Mouse (Mus musculus): ENCODE data around the gene Dctn5. TPM values are rescaled to one million over a fixed set of nuclear protein-coding genes. Genes with fewer than 3 reads are reported as not detected.
"Not testable (repeated sequence)": the region's sequence is repeated elsewhere in the genome, so short reads cannot be mapped to it uniquely, and the experiment has no call there.

Dctn5 gene
- 83.0 and 88.3 TPM in 2 replicates for total RNA-seq (2017)

DNA sequence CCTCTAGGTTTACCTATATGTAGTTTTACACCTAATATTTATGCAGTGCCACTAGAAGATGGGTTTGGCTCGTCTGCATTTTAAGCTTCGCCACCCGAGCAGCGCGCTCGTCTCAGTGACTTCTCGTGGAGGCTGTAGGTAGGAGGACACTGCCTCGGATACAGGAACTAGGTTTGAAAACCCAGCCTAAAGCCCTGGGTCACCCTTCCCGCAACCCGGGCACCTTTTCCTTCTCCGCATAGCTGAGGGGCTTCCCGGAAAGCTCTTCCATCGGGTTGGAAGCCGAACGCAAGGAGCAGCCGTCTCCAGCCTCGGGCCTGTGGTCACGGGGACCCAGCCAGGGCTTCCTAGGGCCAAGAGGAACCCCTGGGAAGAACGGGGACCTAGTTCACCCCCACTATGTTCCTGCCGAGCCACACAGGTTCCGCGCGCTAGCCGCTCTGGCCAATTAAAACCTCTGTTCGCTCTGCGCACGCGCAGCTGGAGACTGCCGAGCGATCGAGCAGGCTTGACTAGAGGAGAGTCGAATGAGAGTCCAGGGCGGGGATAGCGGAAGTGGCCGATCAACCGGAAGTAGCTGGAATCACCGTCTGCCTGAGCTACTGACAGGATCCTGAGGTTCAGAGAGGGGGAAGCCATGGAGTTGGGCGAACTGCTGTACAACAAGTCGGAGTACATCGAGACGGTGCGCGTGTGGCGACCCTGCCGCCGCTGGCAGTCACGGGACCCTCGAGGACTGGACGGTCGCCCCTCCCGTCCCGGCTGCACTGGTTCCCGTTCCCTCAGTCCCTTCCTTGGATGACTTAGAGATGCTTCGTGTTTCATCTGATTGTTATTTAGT lies at the start of gene Dctn5, which contains the start of gene Palb2:
TSS of gene Dctn5 (plus strand) at position 545 of the 841 bp plus-strand sequence.
TSS of gene Palb2 (minus strand) at position 489 of the 841 bp plus-strand sequence.
- peak; percentile 98 for ATAC-seq (ENCODE audit: extremely low read depth, insufficient number of reproducible peaks, low FRiP score, poor library complexity, severe bottlenecking)

DNA sequence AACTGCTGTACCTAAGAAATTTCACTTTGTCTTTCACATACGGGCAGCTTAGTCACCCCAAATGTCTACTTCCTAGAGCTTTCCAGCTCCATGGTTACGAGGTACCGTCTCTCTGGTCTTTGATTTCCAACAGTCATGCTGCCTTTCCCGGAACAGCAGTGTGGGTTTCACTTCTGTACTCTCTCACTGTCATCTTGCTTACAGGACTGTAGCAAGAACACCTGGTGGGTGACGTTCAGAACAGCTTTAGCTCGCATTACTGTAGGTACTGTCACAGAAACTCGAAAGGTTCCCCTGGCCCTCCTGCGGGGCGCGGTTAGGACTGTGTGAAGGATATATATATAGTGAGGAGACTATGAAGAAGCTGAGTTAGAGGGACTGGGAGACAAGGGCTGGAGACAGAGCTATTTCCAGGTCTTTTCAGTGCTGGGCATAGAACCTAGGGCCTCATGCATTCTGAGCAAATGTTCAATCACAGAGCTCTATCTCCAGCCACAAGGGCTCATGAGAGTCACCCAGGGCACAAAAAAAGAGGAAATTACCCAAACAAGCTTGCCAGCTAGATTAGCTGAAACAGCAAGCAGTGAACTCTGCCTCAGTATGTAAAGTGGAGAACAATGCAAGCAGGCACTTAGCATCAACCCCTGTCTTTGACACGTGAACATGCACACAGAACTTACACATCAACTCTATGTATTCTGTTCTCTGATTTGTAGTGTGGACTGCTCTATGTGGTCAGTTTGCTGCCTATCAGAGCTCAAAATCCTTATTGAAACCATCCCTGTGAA lies 45.5 kb upstream of the Dctn5 start:
- ATAC-seq (ENCODE audit: extremely low read depth, insufficient number of reproducible peaks, low FRiP score, poor library complexity, severe bottlenecking): peak; percentile 41; the same call in 1 of the 2 replicates

DNA sequence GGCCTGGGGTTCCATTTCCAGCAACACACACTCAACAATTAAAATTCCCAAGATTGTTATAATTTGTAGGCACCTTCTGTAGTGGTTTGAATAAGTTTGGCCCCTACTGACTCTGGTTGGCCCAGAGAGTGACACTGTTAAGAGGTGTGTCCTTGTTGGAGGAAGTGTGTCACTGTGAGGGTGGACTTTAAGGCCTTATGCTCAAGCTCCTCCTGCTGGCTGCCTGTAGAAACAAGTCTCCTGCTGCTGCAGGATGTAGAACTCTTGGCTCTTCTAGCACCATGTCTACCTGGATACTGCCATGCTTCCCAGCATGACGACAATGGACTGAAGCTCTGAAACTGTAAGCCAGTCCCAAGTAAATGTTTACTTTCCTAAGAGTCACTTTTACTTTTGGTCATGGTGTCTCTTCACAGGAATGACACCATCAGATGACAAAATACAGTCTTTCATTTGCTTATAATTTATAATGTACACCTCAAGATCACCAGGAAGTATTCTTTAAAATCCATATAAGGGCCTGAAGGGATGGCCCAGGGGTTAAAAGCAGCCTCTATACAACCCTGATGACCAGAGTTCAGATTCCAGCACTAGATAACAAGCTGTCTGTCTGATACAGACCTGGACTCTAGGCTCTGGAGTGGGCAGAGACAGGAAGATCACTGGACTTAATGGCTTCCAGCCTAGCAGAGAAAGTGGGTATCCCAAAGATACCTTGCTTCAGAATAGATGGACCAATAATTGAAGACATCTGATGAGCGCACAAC lies 38.1 kb upstream of the Dctn5 start:
- no peak for ATAC-seq (ENCODE audit: extremely low read depth, insufficient number of reproducible peaks, low FRiP score, poor library complexity, severe bottlenecking)

DNA sequence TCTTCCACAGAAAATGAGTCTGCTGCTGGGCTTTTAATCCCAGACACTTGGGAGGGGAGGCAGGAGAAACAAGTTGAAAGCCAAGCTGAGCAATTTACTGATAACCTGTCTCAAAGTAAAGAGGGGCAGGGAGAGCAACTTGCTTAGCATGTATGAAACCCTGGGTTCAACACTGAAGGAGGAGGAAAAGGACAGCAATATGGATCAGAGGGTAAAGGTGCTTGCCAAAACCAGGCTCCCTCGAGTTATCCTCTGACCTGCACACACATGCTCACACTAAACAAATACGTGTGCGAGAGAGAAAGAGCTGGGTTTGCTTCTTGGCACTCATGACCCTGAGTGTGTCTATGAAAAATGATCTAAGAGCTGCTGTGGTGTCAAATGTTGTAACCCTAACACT lies 34.8 kb upstream of the Dctn5 start:
- ATAC-seq (ENCODE audit: extremely low read depth, insufficient number of reproducible peaks, low FRiP score, poor library complexity, severe bottlenecking): no peak

DNA sequence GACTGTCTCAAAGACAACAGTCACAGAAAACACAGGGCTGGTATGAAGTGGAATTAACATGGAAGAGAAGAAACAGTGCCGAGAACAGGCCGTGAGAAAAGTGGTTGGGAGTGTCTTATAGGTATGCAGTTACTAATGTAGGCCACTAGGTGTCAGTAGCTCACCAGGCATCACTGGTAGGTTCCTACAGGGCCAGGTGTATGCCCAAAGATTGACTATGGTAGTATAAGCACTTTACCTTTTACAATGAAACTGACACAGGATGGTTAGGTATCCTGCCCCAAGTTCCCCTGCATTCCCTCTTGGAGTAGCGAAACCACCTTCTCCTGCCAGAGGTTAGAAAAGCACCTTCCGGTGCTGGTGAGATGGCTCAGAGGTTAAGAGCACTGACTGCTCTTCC lies 33.6 kb upstream of the Dctn5 start:
- ATAC-seq (ENCODE audit: extremely low read depth, insufficient number of reproducible peaks, low FRiP score, poor library complexity, severe bottlenecking): peak; percentile 78

DNA sequence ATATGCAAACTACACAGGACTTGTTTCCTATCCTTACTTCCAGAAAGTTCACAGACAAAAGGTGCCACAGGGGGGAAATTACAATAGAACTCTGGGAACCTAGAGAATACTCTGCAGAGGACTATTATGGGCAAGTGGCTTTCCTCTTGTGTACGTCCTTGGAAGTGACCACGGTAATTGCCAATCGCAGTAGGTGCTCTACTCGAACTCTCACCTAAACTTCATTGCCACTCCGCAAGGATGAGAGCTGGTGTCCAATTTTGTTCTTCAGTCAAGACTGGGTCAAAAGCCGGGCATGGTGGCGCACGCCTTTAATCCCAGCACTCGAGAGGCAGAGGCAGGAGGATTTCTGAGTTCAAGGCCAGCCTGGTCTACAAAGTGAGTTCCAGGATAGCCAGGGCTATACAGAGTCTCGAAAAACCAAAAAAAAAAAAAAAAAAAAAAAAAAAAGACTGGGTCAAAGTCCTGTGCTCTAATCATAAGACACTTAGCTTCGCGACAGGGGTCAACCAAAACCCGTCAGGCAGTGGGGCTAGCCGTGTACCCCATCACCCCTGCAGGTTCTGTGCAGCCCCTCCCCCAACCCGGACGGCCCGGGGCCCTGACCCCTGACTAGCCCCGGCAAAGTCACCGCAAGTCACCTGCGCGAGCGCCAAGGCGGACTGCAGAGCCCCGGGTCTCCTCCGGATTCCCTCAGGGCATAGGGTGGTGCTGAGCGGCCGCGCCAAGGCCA lies 31.7 kb upstream of the Dctn5 start:
- not testable (repeated sequence) for ATAC-seq (ENCODE audit: extremely low read depth, insufficient number of reproducible peaks, low FRiP score, poor library complexity, severe bottlenecking)

DNA sequence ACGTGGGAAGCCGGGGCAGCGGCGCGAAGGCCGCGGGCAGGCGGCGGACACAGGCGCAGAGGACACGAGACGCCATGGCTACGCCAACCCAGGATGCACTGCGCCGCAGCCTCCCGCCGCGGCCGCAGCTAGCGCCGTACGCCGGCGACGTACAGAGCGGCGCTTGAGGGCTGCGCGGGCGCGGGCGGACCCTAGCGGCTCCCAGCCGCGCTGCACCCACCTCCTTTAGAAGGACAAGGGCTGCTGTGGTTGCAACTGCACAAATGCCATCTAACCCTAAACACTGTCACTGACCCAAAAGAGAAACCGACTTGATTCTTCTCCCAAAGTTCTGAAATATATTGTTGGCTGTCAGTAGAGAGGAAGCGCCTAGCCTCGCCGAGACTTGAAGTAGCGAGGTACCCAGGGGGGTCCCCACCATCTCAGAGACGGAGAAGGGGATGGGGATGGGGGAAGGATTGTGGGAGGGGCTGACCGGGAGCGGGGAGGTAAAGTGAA lies 31.0 kb upstream of the Dctn5 start, which contains the start of gene Ndufab1:
TSS of gene Ndufab1 (minus strand) at position 140 of the 498 bp plus-strand sequence.
- peak; percentile 92 for ATAC-seq (ENCODE audit: extremely low read depth, insufficient number of reproducible peaks, low FRiP score, poor library complexity, severe bottlenecking)

DNA sequence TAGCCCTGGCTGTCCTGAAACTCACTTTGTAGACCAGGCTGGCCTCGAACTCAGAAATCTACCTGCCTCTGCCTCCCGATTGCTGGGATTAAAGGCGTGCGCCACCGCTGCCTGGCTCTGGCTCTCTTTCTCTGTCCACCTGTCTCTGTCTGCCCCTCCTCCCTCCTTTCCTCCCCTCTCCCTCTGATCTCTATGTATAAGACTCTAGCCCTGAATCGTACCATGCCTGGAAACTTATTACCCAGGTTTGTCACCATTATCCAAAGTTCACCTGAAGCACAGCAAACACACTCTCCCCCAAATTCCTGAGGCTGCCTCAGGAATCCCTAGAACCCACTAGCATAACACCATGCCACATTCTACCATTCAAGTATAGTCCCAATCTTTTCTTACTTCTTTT lies 24.6 kb upstream of the Dctn5 start:
- ATAC-seq (ENCODE audit: extremely low read depth, insufficient number of reproducible peaks, low FRiP score, poor library complexity, severe bottlenecking): no peak

DNA sequence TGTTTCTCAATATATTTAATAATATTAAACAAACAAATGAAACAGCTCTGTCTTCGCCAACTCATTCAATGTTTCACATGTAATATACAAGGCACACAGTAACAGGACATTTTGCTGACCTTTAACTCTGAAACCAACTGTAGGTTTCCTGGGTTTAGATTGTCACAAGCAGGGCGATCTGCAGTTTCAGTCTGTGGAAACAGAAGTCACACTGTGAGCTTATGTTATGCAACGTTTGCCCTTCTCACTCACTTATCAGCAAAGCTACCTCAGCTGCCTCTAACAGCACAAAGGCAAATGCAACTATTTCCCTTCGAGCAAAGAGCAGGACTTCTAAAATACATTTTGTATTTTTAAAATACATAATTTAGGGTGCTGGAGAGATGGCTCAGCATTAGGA lies 9.3 kb upstream of the Dctn5 start:
- no peak for ATAC-seq (ENCODE audit: extremely low read depth, insufficient number of reproducible peaks, low FRiP score, poor library complexity, severe bottlenecking)

DNA sequence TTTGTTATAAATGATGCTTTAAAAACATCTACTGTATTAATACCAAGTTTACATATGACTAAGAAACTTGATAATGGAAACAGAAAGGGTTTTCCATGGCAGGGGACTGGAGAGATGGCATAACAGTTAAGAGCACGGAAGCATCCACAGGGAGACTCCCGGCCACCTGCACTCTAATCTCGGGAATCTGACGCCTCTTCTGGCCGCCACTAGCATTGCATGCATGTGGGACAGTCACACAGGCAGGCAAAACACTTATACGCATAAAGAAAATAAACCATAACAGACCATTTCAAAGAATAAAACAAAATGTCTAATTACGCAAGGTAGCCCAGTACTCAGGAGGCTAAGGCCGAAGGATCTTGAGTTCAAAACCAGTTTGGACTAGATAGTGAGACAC lies 7.2 kb upstream of the Dctn5 start:
- no peak for ATAC-seq (ENCODE audit: extremely low read depth, insufficient number of reproducible peaks, low FRiP score, poor library complexity, severe bottlenecking)

DNA sequence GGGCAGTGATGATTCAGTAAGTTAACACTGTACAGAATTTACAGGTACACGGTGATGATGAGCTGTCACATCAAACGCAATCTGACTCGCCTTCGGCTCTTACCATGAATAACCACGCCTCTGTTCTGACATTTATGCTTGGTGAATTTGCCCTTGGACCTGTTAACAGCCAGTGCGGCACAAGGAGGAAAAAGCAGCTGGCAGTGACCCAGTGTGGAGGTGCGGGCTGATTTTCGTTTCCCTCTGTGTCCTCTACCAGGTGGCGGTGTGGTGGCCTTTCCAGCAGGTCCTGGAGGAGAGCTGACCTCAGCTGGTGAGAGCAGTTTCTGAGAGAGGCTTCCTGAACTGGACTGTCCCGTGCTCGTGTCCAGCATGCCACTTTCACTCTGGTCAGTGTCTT lies 5.9 kb upstream of the Dctn5 start:
- ATAC-seq (ENCODE audit: extremely low read depth, insufficient number of reproducible peaks, low FRiP score, poor library complexity, severe bottlenecking): no peak

DNA sequence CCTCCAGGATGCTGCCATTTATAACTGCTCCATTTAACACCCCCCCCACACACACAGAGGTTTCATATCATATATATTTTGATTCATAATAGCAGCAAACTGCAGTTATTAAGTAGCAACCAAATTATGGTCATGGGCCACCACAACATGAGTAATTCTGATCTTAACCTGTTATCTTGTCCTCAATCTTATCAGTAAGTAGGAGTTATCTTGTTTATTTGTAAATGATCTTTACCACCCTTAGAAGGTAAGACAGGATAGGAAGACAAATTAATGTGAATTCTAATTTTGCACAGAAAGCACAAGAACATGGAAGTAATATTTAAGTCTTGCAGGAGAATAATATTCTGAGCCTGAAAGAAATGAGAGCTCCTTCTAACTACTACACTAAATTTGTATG lies 1.0 kb upstream of the Dctn5 start:
- no peak for ATAC-seq (ENCODE audit: extremely low read depth, insufficient number of reproducible peaks, low FRiP score, poor library complexity, severe bottlenecking)

DNA sequence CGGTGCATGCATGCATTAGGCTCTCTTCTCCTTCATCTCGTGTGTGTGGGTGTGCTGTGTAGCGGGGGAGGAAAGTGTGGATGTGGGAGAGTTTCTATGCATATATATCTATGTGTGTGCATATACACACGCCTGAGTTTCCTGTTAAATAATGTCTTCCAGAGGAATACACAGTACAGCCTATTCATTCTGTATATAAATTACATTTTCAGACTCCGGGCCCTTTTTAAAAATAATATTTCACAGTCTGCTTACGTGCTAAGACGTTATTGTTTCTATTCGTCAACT lies 441 bp downstream of the Dctn5 start:
- ATAC-seq (ENCODE audit: extremely low read depth, insufficient number of reproducible peaks, low FRiP score, poor library complexity, severe bottlenecking): no peak

DNA sequence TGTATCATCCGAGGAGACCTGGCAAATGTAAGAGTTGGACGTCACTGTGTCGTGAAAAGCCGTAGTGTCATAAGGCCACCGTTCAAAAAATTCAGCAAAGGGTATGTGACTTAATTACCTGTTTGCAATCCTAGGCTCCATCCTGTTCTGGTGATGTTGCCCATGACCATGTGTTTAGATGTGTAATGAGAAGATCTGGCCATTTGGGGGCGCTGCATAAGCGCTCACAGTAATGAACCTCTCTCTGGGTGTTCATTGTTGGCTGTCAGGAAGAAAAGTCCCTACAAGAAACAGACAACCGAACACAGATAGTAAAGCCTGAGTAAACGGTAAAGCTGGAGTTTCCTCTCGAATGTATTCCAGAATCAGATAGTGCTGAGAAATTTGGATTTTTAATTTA lies 2.2 kb downstream of the Dctn5 start:
- ATAC-seq (ENCODE audit: extremely low read depth, insufficient number of reproducible peaks, low FRiP score, poor library complexity, severe bottlenecking): no peak

DNA sequence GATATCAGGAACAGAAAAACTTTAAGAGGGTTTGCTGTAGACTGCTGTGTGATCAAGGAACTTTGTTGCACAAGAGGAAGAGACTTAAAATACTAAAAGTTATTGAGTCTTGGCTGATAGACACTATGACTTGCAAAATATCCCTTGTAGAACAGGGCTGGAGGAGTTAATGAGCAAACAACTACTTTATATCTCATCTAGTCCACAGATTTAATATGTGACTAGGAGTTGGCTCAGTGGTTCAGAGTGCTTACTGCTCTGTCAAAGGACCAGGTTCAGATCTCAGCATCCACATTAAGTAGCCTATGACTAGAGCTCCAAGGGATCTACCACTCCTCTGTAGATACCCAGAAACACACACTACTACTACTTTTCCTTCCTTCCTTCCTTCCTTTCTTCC lies 4.2 kb downstream of the Dctn5 start:
- ATAC-seq (ENCODE audit: extremely low read depth, insufficient number of reproducible peaks, low FRiP score, poor library complexity, severe bottlenecking): no peak

DNA sequence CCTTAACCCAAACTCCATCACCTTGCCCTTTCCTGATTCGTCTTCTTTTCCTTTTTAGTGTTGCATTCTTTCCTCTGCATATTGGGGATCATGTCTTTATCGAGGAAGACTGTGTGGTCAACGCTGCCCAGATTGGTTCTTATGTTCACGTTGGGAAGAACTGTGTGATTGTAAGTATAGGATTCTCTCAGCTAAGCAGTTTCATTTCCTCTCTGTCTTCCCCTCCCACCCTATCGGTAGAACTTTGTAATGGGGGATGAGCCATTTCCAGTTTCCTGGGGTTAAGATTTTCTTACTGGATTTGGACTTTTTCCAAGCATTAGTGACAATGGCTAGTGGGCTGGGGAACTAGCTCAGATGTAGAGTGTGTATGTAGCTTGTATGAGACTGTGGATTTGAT lies 5.3 kb downstream of the Dctn5 start:
- ATAC-seq (ENCODE audit: extremely low read depth, insufficient number of reproducible peaks, low FRiP score, poor library complexity, severe bottlenecking): no peak

DNA sequence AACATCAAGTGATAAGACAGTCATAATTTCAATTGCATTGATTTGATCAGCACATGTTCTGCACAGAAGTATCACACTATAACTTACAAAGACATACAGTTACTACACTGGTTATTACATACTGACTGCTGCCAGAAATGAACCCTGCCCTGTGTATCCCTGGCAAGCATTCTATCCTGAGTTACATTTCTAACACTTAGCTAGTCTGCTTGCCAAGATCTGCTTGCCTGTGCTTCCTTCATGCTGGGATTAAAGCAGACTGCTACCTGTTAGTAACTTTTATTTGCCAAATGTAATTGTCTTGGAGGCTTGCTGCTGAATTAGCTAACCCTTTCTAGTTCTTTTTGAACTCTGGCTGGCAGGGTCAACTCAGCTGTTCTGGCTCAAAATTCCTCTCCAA lies 8.2 kb downstream of the Dctn5 start:
- no peak for ATAC-seq (ENCODE audit: extremely low read depth, insufficient number of reproducible peaks, low FRiP score, poor library complexity, severe bottlenecking)

DNA sequence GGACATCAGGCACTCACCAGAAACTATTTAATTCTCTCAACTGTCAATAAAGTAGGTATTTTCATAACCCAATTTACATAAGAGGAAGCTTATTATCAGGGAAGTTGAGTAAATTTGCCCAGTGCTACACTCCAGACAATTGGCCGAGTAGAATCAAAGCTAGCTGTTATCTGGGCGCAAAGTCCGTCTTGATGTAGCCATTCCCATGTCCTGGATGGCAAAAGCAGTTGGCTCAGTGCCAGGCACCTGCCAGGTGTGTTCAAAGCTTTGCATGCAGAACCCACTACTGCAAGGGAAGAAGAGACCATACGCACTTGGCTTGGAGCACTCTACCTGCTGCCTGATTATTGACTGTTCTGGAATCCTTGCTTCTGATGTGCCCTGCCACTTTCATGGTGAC lies 19.6 kb downstream of the Dctn5 start:
- ATAC-seq (ENCODE audit: extremely low read depth, insufficient number of reproducible peaks, low FRiP score, poor library complexity, severe bottlenecking): no peak

DNA sequence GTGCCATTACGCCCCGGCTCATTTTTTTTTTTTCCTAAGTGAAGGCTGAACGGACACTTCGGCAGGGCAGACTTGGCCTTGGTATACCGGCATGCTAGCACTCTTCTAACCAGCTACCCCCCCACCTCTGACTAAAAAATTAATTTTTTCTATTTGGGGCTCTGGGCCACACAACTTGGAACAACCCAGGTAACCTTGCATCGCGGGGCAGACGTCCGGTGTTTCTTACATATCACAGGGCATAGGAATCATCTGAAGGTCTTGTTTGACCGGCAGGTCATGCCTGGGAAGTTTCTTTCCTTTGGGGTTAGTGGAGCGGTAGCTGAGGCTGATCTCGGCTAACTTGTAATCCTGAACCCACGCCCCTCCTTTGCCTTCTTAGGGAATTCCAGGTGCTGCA lies 25.6 kb downstream of the Dctn5 start:
- ATAC-seq (ENCODE audit: extremely low read depth, insufficient number of reproducible peaks, low FRiP score, poor library complexity, severe bottlenecking): no peak

Data from neutrophil, adult 5-6 weeks (primary cell).